Mouse (Mus musculus) liver, embryonic 14.5 days (tissue): ENCODE measurements around the gene Xrcc1.

Experiments used
- CTCF ChIP-seq: IDR thresholded peaks from 2 replicates; pipeline ENCODE4 v1.5.1; 2016; ENCODE audit warnings: antibody characterized with exemption, low read depth, control low read depth
- EP300 ChIP-seq: IDR thresholded peaks from 2 replicates; pipeline ENCODE4 v1.6.1; 2016; ENCODE audit warnings: antibody characterized with exemption, low read depth

DNA sequence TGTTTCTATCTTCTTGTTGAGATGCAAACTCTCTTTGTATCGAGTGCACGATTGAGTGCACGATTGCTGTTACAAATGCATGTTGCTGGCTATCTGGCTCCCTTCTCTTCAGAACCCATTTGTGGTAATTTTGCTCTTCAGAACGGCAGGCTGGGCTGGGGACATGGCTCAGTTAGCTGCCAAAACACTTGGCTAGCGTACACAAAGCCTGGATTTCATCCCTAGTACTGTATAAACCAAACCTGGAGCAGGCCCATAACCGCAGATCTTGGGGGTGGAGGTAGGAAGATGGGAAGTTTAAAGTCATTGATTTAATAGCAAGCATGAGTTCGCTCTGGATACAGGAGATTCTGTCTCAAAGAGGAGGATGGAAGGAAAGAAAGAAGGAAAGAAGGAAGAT is 59.5 kb downstream of the Xrcc1 start:
- TF ChIP-seq CTCF (no peak), EP300 (no peak)
